Mouse (Mus musculus): ENCODE data around the gene Rdh16f2. TPM values are rescaled to one million over a fixed set of nuclear protein-coding genes. Genes with fewer than 3 reads are reported as not detected.

The Rdh16f2 gene
- polyA plus RNA-seq, 1 experiment: not detected

DNA sequence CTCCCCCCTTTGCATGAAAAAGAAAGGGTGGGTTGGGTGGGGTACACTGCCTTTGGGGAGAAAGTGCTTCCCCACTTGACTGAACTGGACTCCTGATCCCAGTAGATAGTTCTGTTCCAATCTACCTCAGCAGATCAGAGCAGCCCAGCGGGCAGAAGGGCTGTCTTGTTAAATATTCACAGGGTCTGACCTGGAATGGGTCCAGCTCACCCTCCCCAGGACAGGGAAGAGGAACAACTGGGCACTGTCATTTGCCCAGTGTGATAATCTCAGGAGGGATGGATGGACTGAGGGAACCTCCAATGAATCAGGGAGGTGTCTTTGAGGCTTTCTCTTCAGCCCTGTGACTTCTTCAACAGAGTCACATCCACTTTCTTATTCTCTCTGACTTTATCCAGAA, 18.2 kb upstream of the Rdh16f2 start:
- TF ChIP-seq CTCF (IDR thresholded peaks at IDR 0.05; ENCODE audit: insufficient read depth, low read depth, low read length): no peak
- TF ChIP-seq POLR2A (IDR thresholded peaks at IDR 0.05; ENCODE audit: insufficient read depth, low read depth, low read length): no peak
- Histone ChIP-seq H3K27ac (ENCODE audit: insufficient read depth, low read depth, low read length) (no peak overlapping the region), H3K4me1 (ENCODE audit: control insufficient read depth, insufficient read depth, low read length) (no peaks in the 10 kb centered on the region), H3K4me3 (ENCODE audit: insufficient read depth, low read depth, low read length) (no peak overlapping the region)
- 67% methylated on average over 1 of the region's 1 CpGs for WGBS

DNA sequence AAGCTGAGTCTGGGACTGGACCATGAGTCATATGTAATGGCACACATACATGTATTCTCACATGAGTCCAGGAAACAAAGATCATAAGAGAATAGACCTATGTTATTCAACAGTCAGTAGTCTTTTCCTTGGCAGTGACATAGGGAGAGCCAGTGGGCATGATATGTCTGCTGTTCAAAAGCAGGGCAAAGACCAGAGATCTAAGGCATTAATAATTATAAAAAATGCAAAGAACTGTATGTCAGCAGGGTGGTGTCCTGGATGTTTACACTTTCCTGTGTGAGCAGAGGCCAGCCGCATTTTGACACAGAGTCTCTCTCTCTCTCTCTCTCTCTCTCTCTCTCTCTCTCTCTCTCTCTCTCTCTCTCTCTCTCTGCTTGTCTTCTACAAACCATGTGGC, 16.6 kb upstream of the Rdh16f2 start, which contains the start of gene Rdh19:
Gene Rdh19, plus strand, starts transcription at position 301 of the 400 bp plus-strand sequence.
- TF ChIP-seq POLR2A (IDR thresholded peaks at IDR 0.05; ENCODE audit: insufficient read depth, low read depth, low read length): no peak
- TF ChIP-seq CTCF (IDR thresholded peaks at IDR 0.05; ENCODE audit: insufficient read depth, low read depth, low read length): no peak
- H3K27ac ChIP-seq (ENCODE audit: insufficient read depth, low read depth, low read length): no peak within 1 kb of the TSS
- 78% methylated on average over 1 of the region's 1 CpGs for WGBS
- no peak within 1 kb of the TSS for H3K4me3 ChIP-seq (ENCODE audit: insufficient read depth, low read depth, low read length)
- no peaks in the 10 kb centered on the region for H3K4me1 ChIP-seq (ENCODE audit: control insufficient read depth, insufficient read depth, low read length)

DNA sequence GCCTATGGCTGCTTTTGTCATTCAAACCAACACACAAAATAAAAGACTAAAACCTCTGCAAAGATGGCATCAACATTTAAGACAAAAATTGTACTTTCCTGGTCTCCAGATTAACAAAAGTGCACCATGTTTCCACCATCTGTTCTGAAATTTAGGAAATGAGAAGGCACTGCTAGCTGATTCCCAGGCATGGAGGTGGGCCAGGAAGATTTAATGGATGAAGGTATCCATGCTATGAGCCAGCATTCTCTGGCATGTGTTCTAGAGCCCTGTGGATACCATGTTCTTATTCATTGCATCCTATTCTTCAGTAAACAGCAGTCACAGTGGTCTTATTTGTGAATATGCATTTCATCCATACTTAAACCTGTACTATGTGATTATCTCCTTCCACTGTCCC, 9.9 kb upstream of the Rdh16f2 start:
- H3K4me1 ChIP-seq (ENCODE audit: control insufficient read depth, insufficient read depth, low read length): no peaks in the 10 kb centered on the region
- TF ChIP-seq POLR2A (IDR thresholded peaks at IDR 0.05; ENCODE audit: insufficient read depth, low read depth, low read length) (no peak), CTCF (IDR thresholded peaks at IDR 0.05; ENCODE audit: insufficient read depth, low read depth, low read length) (no peak)
- H3K27ac ChIP-seq (ENCODE audit: insufficient read depth, low read depth, low read length): no peak overlapping the region
- H3K4me3 ChIP-seq (ENCODE audit: insufficient read depth, low read depth, low read length): no peak overlapping the region

DNA sequence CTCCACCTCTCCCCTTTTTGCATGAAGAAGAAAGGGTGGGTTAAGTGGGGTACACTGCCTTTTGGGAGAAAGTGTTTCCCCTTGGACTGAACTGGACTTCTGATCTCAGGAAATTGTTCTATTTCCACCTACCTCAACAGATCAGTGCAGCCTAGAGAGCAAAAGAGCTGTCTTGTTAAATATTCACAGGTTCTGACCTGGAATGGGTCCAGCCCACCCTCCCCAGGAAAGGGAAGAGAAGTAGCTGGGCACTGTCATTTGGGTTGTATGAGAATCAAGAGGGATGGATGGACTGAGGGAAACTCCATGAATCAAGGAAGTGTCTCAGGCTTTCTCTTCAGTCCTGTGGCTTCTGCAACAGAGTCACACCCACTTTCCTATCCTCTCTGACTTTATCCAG, 1.3 kb upstream of the Rdh16f2 start:
- Histone ChIP-seq H3K4me3 (ENCODE audit: insufficient read depth, low read depth, low read length) (no peak overlapping the region), H3K4me1 (ENCODE audit: control insufficient read depth, insufficient read depth, low read length) (no peaks in the 10 kb centered on the region), H3K27ac (ENCODE audit: insufficient read depth, low read depth, low read length) (no peak overlapping the region)
- TF ChIP-seq POLR2A (IDR thresholded peaks at IDR 0.05; ENCODE audit: insufficient read depth, low read depth, low read length): no peak

DNA sequence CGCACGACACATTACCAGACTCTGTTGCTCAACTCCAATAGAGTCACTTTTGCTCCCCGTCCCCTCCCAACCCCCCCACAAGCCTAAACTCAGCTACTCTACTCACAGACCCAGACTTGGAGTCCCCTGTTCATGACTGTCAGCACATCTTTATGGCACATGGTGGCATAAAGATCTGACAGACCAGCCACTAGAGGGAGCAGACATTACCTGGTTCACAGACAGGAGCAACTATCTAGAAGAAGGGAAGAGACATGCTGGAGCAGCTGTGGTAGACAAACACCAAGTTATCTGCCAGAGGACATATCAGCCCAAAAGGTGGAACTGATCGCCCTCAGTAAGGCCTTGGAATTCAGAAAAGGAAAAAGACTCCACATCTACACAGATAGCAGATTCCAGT, 6.2 kb downstream of the Rdh16f2 start:
- no peak for TF ChIP-seq POLR2A (IDR thresholded peaks at IDR 0.05; ENCODE audit: insufficient read depth, low read depth, low read length)
- no peak for TF ChIP-seq CTCF (IDR thresholded peaks at IDR 0.05; ENCODE audit: insufficient read depth, low read depth, low read length)
- WGBS: 79% methylated on average over 4 of the region's 4 CpGs

DNA sequence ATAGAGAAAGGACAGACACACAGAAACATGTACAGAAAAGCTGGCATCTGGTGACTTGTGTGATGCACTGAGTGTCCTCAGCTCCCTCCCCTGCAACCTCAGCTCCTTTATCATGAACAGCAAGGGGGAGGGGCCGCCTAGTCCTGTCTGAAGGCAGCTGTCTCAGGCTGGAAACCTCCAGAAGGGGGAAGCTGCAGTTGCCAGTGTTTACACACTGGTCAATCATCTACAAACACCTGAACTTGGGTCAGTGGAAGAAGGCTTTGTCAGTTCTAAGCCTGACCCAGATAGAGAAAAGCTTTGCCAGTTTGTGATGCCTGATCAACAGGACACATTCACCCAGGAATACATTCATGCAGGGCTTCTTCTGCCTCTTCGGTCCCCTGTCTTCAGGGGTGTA, 11.4 kb downstream of the Rdh16f2 start:
- WGBS: 68% methylated on average over 2 of the region's 2 CpGs
- TF ChIP-seq CTCF (IDR thresholded peaks at IDR 0.05; ENCODE audit: insufficient read depth, low read depth, low read length) (no peak), POLR2A (IDR thresholded peaks at IDR 0.05; ENCODE audit: insufficient read depth, low read depth, low read length) (no peak)
- no peak overlapping the region for H3K4me3 ChIP-seq (ENCODE audit: insufficient read depth, low read depth, low read length)
- H3K4me1 ChIP-seq (ENCODE audit: control insufficient read depth, insufficient read depth, low read length): no peaks in the 10 kb centered on the region
- no peak overlapping the region for H3K27ac ChIP-seq (ENCODE audit: insufficient read depth, low read depth, low read length)

More for the DNA sequence above, 6.2 kb downstream of the Rdh16f2 start:
- Histone ChIP-seq H3K4me1 (ENCODE audit: control insufficient read depth, insufficient read depth, low read length) (no peaks in the 10 kb centered on the region), H3K4me3 (ENCODE audit: insufficient read depth, low read depth, low read length) (no peak overlapping the region), H3K27ac (ENCODE audit: insufficient read depth, low read depth, low read length) (no peak overlapping the region)

DNA sequence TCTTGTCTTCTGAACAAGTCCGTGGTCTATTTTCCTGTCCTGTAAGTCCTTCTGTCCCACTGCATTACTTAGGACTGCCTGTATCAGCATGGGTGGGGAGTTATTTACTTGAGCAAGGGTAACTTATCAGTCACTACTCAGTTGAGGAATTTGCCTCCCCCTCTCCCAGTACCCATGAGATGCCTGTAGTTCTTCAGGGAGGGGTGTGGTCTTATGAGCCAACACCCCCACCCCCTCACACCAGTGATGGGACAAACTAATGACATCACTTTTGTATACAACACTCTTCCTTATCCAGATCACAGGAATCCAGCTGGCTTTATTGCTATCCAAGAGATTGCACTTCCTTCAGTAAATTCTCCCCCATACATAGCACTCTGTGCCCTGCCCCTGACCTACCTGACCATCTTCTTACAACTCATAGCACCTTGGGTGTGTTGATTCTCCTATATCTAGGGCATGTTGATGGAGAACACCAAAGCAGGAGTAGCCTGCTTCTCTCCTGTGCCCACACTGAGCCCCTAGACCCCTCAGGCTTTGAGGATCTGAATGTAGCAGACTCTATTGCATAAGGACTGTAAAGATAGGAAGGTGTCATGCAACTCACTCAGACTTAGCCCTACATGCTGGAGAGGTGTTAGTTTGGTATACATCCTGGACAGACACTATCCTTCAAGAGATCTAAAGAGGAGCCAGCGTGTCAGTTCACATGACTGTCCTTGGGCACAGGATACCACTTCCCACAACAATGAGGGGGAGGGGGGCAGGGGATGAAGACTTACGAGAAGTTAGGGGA, 12.2 kb downstream of the Rdh16f2 start:
- TF ChIP-seq POLR2A (IDR thresholded peaks at IDR 0.05; ENCODE audit: insufficient read depth, low read depth, low read length) (no peak), CTCF (IDR thresholded peaks at IDR 0.05; ENCODE audit: insufficient read depth, low read depth, low read length) (no peak)
- Histone ChIP-seq H3K4me1 (ENCODE audit: control insufficient read depth, insufficient read depth, low read length) (no peaks in the 10 kb centered on the region), H3K27ac (ENCODE audit: insufficient read depth, low read depth, low read length) (no peak overlapping the region), H3K4me3 (ENCODE audit: insufficient read depth, low read depth, low read length) (no peak overlapping the region)
- 83% methylated on average over 3 of the region's 3 CpGs for WGBS

DNA sequence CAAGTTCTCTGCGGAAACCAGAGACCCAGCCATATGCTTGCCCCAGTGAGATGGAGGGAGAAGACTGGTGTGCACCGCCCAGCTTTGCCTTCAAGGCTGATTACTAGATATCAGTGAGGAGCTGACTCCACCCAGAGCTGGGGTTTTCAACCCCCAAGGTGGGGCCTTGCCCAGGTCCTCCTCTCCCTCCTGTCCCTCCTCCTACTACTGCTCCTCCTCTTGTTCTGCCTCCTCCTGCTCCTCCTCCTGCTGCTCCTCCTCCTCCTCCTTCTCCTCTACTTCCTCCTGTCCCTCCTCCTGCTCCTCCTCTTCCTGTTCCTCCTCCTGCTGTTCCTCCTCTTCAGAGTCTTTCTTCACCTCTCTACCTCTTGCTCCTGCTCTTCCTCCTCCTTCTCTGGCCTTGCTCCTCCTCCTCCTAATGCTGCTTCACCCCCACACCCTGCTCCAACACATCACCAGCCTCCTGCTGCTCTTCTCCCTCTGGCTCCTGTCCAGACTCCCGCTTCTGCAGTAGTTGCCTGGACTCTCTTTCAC, 12.9 kb downstream of the Rdh16f2 start:
- 73% methylated on average over 3 of the region's 3 CpGs for WGBS
- no peaks in the 10 kb centered on the region for H3K4me1 ChIP-seq (ENCODE audit: control insufficient read depth, insufficient read depth, low read length)
- H3K4me3 ChIP-seq (ENCODE audit: insufficient read depth, low read depth, low read length): no peak overlapping the region
- TF ChIP-seq CTCF (IDR thresholded peaks at IDR 0.05; ENCODE audit: insufficient read depth, low read depth, low read length) (no peak), POLR2A (IDR thresholded peaks at IDR 0.05; ENCODE audit: insufficient read depth, low read depth, low read length) (no peak)
- no peak overlapping the region for H3K27ac ChIP-seq (ENCODE audit: insufficient read depth, low read depth, low read length)

DNA sequence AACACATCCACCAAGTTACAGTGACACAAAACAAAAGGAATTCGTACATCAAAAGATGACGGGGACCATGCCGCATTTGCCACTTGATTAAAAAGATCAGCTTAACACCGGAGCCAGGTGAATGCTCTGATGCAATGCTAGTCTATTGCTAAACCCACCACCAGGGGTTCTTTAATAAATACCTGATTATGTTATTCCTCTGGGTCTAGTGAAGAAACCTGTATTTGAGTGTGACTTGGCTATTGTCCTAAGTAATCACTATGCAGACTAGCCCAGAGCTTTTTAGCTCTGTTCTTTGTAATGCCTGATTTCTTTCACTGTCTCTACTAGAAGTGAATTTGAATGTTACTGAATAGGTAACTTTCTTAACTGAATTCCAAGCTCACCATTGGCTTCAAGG, 14.8 kb downstream of the Rdh16f2 start:
- 65% methylated on average over 4 of the region's 4 CpGs for WGBS
- no peak for TF ChIP-seq POLR2A (IDR thresholded peaks at IDR 0.05; ENCODE audit: insufficient read depth, low read depth, low read length)
- TF ChIP-seq CTCF (IDR thresholded peaks at IDR 0.05; ENCODE audit: insufficient read depth, low read depth, low read length): no peak

More for the DNA sequence above, 14.8 kb downstream of the Rdh16f2 start:
- Histone ChIP-seq H3K27ac (ENCODE audit: insufficient read depth, low read depth, low read length) (no peak overlapping the region), H3K4me3 (ENCODE audit: insufficient read depth, low read depth, low read length) (no peak overlapping the region), H3K4me1 (ENCODE audit: control insufficient read depth, insufficient read depth, low read length) (no peaks in the 10 kb centered on the region)
